ENCODE assay signal across 12 mouse cellular contexts in the genomic region with DNA sequence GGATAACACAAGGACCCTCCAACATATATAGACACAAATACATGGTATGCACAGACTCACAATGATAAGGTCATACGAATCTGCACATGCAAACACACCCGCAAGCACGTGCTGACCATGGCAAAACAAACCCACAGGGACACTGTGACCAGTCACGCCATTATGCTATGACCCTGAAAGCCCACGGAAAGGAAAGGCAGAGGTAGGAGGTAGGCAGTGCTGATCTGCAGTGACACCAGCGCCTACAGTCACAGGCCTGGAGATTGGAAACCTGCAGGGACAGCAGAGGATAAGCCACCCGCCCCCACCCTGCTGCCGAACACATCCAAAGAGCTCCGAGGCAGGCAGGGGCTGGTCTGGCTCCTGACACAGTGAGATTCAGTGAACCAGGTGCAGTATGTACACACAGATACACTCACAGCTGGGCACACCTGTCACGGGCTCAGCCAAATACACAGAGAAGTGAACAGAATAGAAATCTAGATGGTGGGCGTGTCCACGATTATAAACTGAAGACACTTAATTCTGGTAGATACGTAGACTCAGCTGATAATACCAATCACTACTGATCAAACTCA. TPM values are rescaled to one million over a fixed set of nuclear protein-coding genes. Genes with fewer than 3 reads are reported as not detected.
DNase-seq lines count a peak whose midpoint lies in the region; ATAC-seq and TF ChIP-seq lines count a peak whose summit lies in the region.
"Had no signal": no experiment of that assay in that cellular context is flagged by ENCODE, and none has a peak within 500 bp of the region (broad histone marks: within the 10 kb centered on the region; RNA-seq: fewer than 3 reads in every experiment).

No protein-coding gene starts in this region.

- H3K27me3 ChIP-seq in kidney, embryonic 14.5 days (ENCODE audit: control insufficient read depth, insufficient read depth, low read length), result no peaks in the 10 kb centered on the region
- no peaks in the 10 kb centered on the region for H3K27me3 ChIP-seq in embryonic facial prominence, embryonic 13.5 days
- no peaks in the 10 kb centered on the region for H3K27me3 ChIP-seq in midbrain, embryonic 16.5 days (ENCODE audit: control insufficient read depth, insufficient read depth, low read depth, low read length)
- no peaks in the 10 kb centered on the region for H3K27me3 ChIP-seq in liver, postnatal 0 days (ENCODE audit: insufficient read depth, low read length)

- H3K27ac ChIP-seq in gastrocnemius, adult 2 months, result peak overlapping the region; percentile 94
- H3K27ac ChIP-seq in kidney, embryonic 14.5 days (ENCODE audit: low read depth, low read length), result peak overlapping the region; percentile 39; the same call in 1 of the 2 replicates
- H3K27ac ChIP-seq in embryonic facial prominence, embryonic 13.5 days, result peak overlapping the region; percentile 96
- peak overlapping the region; percentile 17; the same call in 1 of the 2 replicates for H3K27ac ChIP-seq in midbrain, embryonic 16.5 days (ENCODE audit: low read length)
- H3K27ac ChIP-seq in liver, postnatal 0 days (ENCODE audit: low read depth), result no peak overlapping the region

- peaks cover 85% of the 10 kb centered on the region for H3K4me1 ChIP-seq in kidney, embryonic 14.5 days (ENCODE audit: control insufficient read depth, insufficient read depth, low read length)
- peaks cover 99% of the 10 kb centered on the region for H3K4me1 ChIP-seq in embryonic facial prominence, embryonic 13.5 days
- peaks cover 52% of the 10 kb centered on the region for H3K4me1 ChIP-seq in midbrain, embryonic 16.5 days (ENCODE audit: control insufficient read depth, insufficient read depth, low read length)
- peaks cover 39% of the 10 kb centered on the region for H3K4me1 ChIP-seq in liver, postnatal 0 days (ENCODE audit: insufficient read depth)

- H3K9ac ChIP-seq in kidney, embryonic 14.5 days (ENCODE audit: low read depth, low read length), result no peak overlapping the region
- 0 out of 2 replicates have a peak overlapping the region, but pooled peaks have one; percentile 60 for H3K9ac ChIP-seq in embryonic facial prominence, embryonic 13.5 days
- H3K9ac ChIP-seq in midbrain, embryonic 16.5 days (ENCODE audit: low read depth, low read length), result no peak overlapping the region
- H3K9ac ChIP-seq in liver, postnatal 0 days (replicated peaks), result no peak overlapping the region

- ATAC-seq in kidney, embryonic 14.5 days (ENCODE audit: low FRiP score, low TSS enrichment), result no peak
- no peak for ATAC-seq in embryonic facial prominence, embryonic 13.5 days (ENCODE audit: insufficient number of reproducible peaks, insufficient read depth, low FRiP score, low TSS enrichment, low read depth)
- ATAC-seq in midbrain, embryonic 16.5 days, result no peak
- no peak for ATAC-seq in erythroblast, adult 5-6 weeks (replicated peaks; ENCODE audit: low FRiP score, poor library complexity, severe bottlenecking)
- no peak for ATAC-seq in liver, postnatal 0 days

- H3K4me2 ChIP-seq in kidney, embryonic 14.5 days (replicated peaks; ENCODE audit: low read depth, low read length), result no peak overlapping the region
- no peak overlapping the region for H3K4me2 ChIP-seq in embryonic facial prominence, embryonic 13.5 days
- no peak overlapping the region for H3K4me2 ChIP-seq in midbrain, embryonic 16.5 days (ENCODE audit: low read length)
- H3K4me2 ChIP-seq in liver, postnatal 0 days (ENCODE audit: low read depth, low read length), result no peak overlapping the region

- peaks cover 6% of the 10 kb centered on the region for H3K36me3 ChIP-seq in kidney, embryonic 14.5 days (ENCODE audit: control insufficient read depth, insufficient read depth, low read length)
- peaks cover 21% of the 10 kb centered on the region for H3K36me3 ChIP-seq in embryonic facial prominence, embryonic 13.5 days
- peaks cover 3% of the 10 kb centered on the region; the same call in 1 of the 2 replicates for H3K36me3 ChIP-seq in midbrain, embryonic 16.5 days (ENCODE audit: control insufficient read depth, insufficient read depth, low read length)
- H3K36me3 ChIP-seq in liver, postnatal 0 days (replicated peaks; ENCODE audit: insufficient read depth, low read length), result no peaks in the 10 kb centered on the region

- intact Hi-C loops in gastrocnemius, adult 2 months (cut with DNase I), result no loop called here

- H3K9me3 ChIP-seq in kidney, embryonic 14.5 days (ENCODE audit: control insufficient read depth, low read length), result no peaks in the 10 kb centered on the region
- no peaks in the 10 kb centered on the region for H3K9me3 ChIP-seq in embryonic facial prominence, embryonic 13.5 days
- no peaks in the 10 kb centered on the region for H3K9me3 ChIP-seq in midbrain, embryonic 16.5 days (replicated peaks; ENCODE audit: control insufficient read depth, low read length, poor library complexity, severe bottlenecking)
- H3K9me3 ChIP-seq in liver, postnatal 0 days (ENCODE audit: low read length), result no peaks in the 10 kb centered on the region

- 76% methylated on average over 13 of the region's 13 CpGs for WGBS in kidney, embryonic 14.5 days
- 74% methylated on average over 13 of the region's 13 CpGs for WGBS in embryonic facial prominence, embryonic 13.5 days
- WGBS in midbrain, embryonic 16.5 days, result 84% methylated on average over 13 of the region's 13 CpGs
- 78% methylated on average over 13 of the region's 13 CpGs for WGBS in liver, postnatal 0 days (ENCODE audit: insufficient replicate concordance)

- no peak for TF ChIP-seq CTCF in gastrocnemius, adult 2 months (IDR thresholded peaks at IDR 0.05)
- TF ChIP-seq CTCF in liver, postnatal 0 days (IDR thresholded peaks at IDR 0.05; ENCODE audit: low read depth), result no peak

- peak; percentile 21 for DNase-seq in gastrocnemius, adult 2 months
- no peak for DNase-seq in gastrocnemius, postnatal 4 days (ENCODE audit: low spot score in 2 of 2)
- no peak for DNase-seq in kidney, adult 9 months
- no peak for DNase-seq in liver, postnatal 0 days
- DNase-seq: adrenal gland, adult 8-10 months; cerebellum, adult 18-20 months; kidney, adult 18-20 months had no signal

- TF ChIP-seq EP300 in liver, postnatal 0 days (IDR thresholded peaks at IDR 0.05; ENCODE audit: low read depth), result no peak

- H3K4me3 ChIP-seq in gastrocnemius, adult 2 months, result no peak overlapping the region
- H3K4me3 ChIP-seq in kidney, embryonic 14.5 days (ENCODE audit: low read length), result no peak overlapping the region
- H3K4me3 ChIP-seq in embryonic facial prominence, embryonic 13.5 days, result no peak overlapping the region
- no peak overlapping the region for H3K4me3 ChIP-seq in midbrain, embryonic 16.5 days (ENCODE audit: low read depth, low read length)
- no peak overlapping the region for H3K4me3 ChIP-seq in liver, postnatal 0 days (ENCODE audit: low read depth, low read length)
- H3K4me3 ChIP-seq: erythroblast, embryonic 14.5 days had no signal

RNA-seq across cellular contexts. Expression of gene Ahdc1, which starts 42.0 kb away (rescaled TPM):
- 10 to 100 TPM; 30.2 to 55.1 TPM for total RNA-seq in gastrocnemius, adult 2 months (2021)
- 100 to 1,000 TPM; 107 to 112 TPM for total RNA-seq in gastrocnemius, postnatal 4 days (2021)
- 11.3 and 12.1 TPM in 2 replicates for polyA plus RNA-seq in kidney, embryonic 14.5 days (2014; fragmentation: Nextera tagmentation; extraction: Ambion mirVana)
- polyA plus RNA-seq in embryonic facial prominence, embryonic 13.5 days (2015; fragmentation: Nextera tagmentation; extraction: Ambion mirVana), result 12.8 and 14.3 TPM in 2 replicates
- 11.2 and 12.5 TPM in 2 replicates for polyA plus RNA-seq in midbrain, embryonic 16.5 days (2015; fragmentation: Nextera tagmentation; extraction: Ambion mirVana)
- 1.2 and 10.2 TPM in 2 replicates for total RNA-seq in erythroblast, adult 5-6 weeks (2015; ENCODE audit: low replicate concordance)
- 0.17 and 4.2 TPM in 2 replicates for total RNA-seq in erythroblast, adult 5-6 weeks (2017; ENCODE audit: low replicate concordance)
- polyA plus RNA-seq in liver, postnatal 0 days (2015; fragmentation: Nextera tagmentation; extraction: Ambion mirVana), result 0.76 and 0.87 TPM in 2 replicates
